Mouse (Mus musculus): ENCODE results near the gene Map4k3. TPM values are rescaled to one million over a fixed set of nuclear protein-coding genes. Genes with fewer than 3 reads are reported as not detected.

Gene Map4k3
- total and polyA plus RNA-seq, 2 experiments from 2014 or later: 17.3 to 60.9 TPM

DNA sequence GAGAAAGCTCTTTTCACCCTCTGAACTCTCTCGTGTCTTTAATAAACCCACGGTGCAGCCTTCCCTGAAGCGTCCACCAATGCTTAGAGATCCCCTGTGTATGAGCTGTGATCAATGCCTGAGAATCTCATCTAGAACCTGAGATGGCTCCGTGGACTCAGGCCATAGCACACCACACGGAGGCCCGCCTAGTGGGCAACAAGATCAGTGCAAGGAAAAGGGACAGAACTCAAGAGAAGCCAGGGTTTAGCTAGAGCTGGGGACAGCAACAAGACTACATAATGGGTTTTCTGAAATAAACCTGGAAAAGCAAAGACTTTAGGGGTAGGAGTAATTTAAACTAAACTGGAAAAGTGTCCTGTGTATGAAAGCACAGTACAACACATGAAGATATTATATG lies 5.2 kb downstream of the Map4k3 start:
- Histone ChIP-seq H3K9ac (replicated peaks; ENCODE audit: low read length, poor library complexity, severe bottlenecking) (no peak overlapping the region), H3K27me3 (ENCODE audit: insufficient read depth, low read length) (no peaks in the 10 kb centered on the region), H3K9me3 (ENCODE audit: low read length) (no peaks in the 10 kb centered on the region), H3K4me2 (ENCODE audit: low read depth, low read length, poor library complexity, severe bottlenecking) (no peak overlapping the region), H3K27ac (ENCODE audit: low read depth, low read length) (no peak overlapping the region), H3K4me1 (ENCODE audit: insufficient read depth, low read length) (peaks cover 6% of the 10 kb centered on the region), H3K36me3 (ENCODE audit: insufficient read depth, low read length) (no peaks in the 10 kb centered on the region), H3K4me3 (ENCODE audit: low read depth, low read length) (no peak overlapping the region)
- peak; percentile 46 for TF ChIP-seq CTCF (IDR thresholded peaks at IDR 0.05)
- DNase-seq (ENCODE audit: low spot score) (no peak), ATAC-seq (ENCODE audit: low FRiP score) (no peak)
- 69% methylated on average over 6 of the region's 6 CpGs for WGBS

DNA sequence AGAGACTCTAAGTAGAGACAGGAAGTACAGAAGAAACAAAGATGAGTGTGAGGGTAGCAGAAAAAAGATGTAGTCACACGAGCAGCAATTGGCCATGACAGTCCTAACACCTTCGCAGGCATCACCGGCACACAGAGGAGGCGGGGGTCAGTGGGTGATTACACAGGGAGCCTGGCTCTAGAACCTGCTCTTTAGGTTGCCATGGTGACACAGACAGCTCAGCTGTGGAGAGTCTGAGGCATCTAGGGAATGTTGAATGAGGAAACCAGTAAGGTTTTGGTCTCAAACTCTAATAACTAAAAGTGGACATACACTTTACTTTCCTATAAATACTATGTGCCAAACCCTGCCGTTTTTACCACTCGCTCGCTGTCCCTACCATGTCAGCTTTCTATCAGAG lies 6.6 kb downstream of the Map4k3 start:
- H3K4me1 ChIP-seq (ENCODE audit: insufficient read depth, low read length): peaks cover 6% of the 10 kb centered on the region
- no peak for TF ChIP-seq CTCF (IDR thresholded peaks at IDR 0.05)
- no peaks in the 10 kb centered on the region for H3K36me3 ChIP-seq (ENCODE audit: insufficient read depth, low read length)
- no peak overlapping the region for H3K4me3 ChIP-seq (ENCODE audit: low read depth, low read length)
- WGBS: 51% methylated on average over 7 of the region's 7 CpGs
- no peak overlapping the region for H3K4me2 ChIP-seq (ENCODE audit: low read depth, low read length, poor library complexity, severe bottlenecking)
- H3K9ac ChIP-seq (replicated peaks; ENCODE audit: low read length, poor library complexity, severe bottlenecking): no peak overlapping the region
- no peak; the same call in 1 of the 2 replicates for ATAC-seq (ENCODE audit: low FRiP score)
- DNase-seq (ENCODE audit: low spot score): no peak
- H3K9me3 ChIP-seq (ENCODE audit: low read length): no peaks in the 10 kb centered on the region
- H3K27ac ChIP-seq (ENCODE audit: low read depth, low read length): no peak overlapping the region; the same call in 1 of the 2 replicates
- no peaks in the 10 kb centered on the region for H3K27me3 ChIP-seq (ENCODE audit: insufficient read depth, low read length)

DNA sequence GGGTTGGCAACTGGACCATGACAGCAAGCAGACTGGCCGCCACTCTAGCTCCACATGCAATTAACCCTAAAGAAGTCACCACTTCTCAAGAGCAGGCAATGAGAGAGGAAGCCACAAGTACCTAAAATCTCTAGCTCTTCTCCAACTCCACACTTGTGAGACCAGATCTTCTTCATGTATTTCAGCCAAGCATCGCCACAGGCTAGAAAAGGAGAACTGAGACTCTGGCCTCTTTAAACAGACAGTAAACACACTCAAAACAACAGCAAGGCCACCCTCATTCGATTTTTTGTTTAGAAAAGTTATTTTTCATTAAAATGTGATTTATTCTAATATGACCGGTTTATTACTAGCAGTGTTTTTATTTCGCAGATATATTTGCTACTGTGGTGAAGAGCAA lies 9.0 kb downstream of the Map4k3 start:
- H3K27ac ChIP-seq (ENCODE audit: low read depth, low read length): no peak overlapping the region
- H3K9me3 ChIP-seq (ENCODE audit: low read length): no peaks in the 10 kb centered on the region
- no peaks in the 10 kb centered on the region for H3K27me3 ChIP-seq (ENCODE audit: insufficient read depth, low read length)
- 92% methylated on average over 5 of the region's 5 CpGs for WGBS
- ATAC-seq (ENCODE audit: low FRiP score) (no peak), DNase-seq (ENCODE audit: low spot score) (no peak)
- no peak overlapping the region for H3K4me2 ChIP-seq (ENCODE audit: low read depth, low read length, poor library complexity, severe bottlenecking)
- H3K9ac ChIP-seq (replicated peaks; ENCODE audit: low read length, poor library complexity, severe bottlenecking): no peak overlapping the region
- no peak overlapping the region for H3K4me3 ChIP-seq (ENCODE audit: low read depth, low read length)
- TF ChIP-seq CTCF (IDR thresholded peaks at IDR 0.05): no peak
- H3K4me1 ChIP-seq (ENCODE audit: insufficient read depth, low read length): no peaks in the 10 kb centered on the region
- no peaks in the 10 kb centered on the region for H3K36me3 ChIP-seq (ENCODE audit: insufficient read depth, low read length)

DNA sequence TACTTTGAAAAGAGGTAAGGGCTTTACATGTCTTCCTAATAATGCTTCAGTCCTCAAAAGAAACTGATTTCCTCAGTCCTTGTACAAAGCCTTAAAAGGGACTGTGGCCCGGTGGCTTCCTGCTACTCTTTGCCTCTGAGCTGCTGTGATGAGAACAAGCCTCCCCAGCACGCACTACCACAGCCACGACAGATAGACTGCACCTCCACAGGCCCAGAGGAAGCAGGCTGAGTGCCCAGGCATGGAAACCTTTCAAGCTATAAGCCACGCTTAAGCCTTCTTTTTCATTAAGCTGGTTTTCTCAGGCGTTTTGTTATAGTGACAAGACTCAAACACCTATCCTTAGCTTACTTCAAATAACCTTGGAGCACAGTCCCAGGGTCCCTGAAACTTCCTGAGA lies 10.0 kb downstream of the Map4k3 start:
- no peaks in the 10 kb centered on the region for H3K36me3 ChIP-seq (ENCODE audit: insufficient read depth, low read length)
- H3K27me3 ChIP-seq (ENCODE audit: insufficient read depth, low read length): no peaks in the 10 kb centered on the region
- WGBS: 79% methylated on average over 5 of the region's 5 CpGs
- no peak overlapping the region for H3K4me2 ChIP-seq (ENCODE audit: low read depth, low read length, poor library complexity, severe bottlenecking)
- TF ChIP-seq CTCF (IDR thresholded peaks at IDR 0.05): no peak
- H3K9me3 ChIP-seq (ENCODE audit: low read length): no peaks in the 10 kb centered on the region
- no peak overlapping the region for H3K9ac ChIP-seq (replicated peaks; ENCODE audit: low read length, poor library complexity, severe bottlenecking)
- no peak for DNase-seq (ENCODE audit: low spot score)
- H3K4me3 ChIP-seq (ENCODE audit: low read depth, low read length): no peak overlapping the region
- ATAC-seq (ENCODE audit: low FRiP score): no peak
- no peaks in the 10 kb centered on the region for H3K4me1 ChIP-seq (ENCODE audit: insufficient read depth, low read length)
- H3K27ac ChIP-seq (ENCODE audit: low read depth, low read length): no peak overlapping the region; the same call in 1 of the 2 replicates

DNA sequence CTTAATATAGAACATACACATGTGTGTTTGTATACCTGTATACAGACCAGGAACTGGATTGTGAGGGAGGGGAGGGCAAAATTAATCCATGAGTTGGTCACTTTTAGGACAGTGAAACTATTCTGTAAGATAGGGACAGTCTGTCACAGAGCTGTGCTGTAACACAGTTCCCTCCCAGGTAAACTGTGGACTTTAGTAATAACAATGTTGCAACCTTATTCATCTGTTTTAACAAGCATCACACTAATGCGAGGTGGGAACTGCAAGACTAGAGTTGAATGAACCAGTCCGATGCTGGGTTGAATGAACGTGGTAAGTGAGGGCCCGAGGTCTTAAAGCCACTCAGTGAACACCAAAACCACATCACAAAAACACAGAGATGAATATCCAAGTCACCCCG lies 14.7 kb downstream of the Map4k3 start:
- Histone ChIP-seq H3K4me1 (ENCODE audit: insufficient read depth, low read length) (peaks cover 14% of the 10 kb centered on the region; the same call in 1 of the 2 replicates), H3K9ac (replicated peaks; ENCODE audit: low read length, poor library complexity, severe bottlenecking) (no peak overlapping the region; the same call in 1 of the 2 replicates), H3K27me3 (ENCODE audit: insufficient read depth, low read length) (no peaks in the 10 kb centered on the region), H3K27ac (ENCODE audit: low read depth, low read length) (no peak overlapping the region), H3K4me2 (ENCODE audit: low read depth, low read length, poor library complexity, severe bottlenecking) (no peak overlapping the region), H3K36me3 (ENCODE audit: insufficient read depth, low read length) (no peaks in the 10 kb centered on the region), H3K4me3 (ENCODE audit: low read depth, low read length) (no peak overlapping the region), H3K9me3 (ENCODE audit: low read length) (no peaks in the 10 kb centered on the region)
- WGBS: 96% methylated on average over 5 of the region's 5 CpGs
- ATAC-seq (ENCODE audit: low FRiP score) (no peak), DNase-seq (ENCODE audit: low spot score) (no peak)
- TF ChIP-seq CTCF (IDR thresholded peaks at IDR 0.05): no peak

DNA sequence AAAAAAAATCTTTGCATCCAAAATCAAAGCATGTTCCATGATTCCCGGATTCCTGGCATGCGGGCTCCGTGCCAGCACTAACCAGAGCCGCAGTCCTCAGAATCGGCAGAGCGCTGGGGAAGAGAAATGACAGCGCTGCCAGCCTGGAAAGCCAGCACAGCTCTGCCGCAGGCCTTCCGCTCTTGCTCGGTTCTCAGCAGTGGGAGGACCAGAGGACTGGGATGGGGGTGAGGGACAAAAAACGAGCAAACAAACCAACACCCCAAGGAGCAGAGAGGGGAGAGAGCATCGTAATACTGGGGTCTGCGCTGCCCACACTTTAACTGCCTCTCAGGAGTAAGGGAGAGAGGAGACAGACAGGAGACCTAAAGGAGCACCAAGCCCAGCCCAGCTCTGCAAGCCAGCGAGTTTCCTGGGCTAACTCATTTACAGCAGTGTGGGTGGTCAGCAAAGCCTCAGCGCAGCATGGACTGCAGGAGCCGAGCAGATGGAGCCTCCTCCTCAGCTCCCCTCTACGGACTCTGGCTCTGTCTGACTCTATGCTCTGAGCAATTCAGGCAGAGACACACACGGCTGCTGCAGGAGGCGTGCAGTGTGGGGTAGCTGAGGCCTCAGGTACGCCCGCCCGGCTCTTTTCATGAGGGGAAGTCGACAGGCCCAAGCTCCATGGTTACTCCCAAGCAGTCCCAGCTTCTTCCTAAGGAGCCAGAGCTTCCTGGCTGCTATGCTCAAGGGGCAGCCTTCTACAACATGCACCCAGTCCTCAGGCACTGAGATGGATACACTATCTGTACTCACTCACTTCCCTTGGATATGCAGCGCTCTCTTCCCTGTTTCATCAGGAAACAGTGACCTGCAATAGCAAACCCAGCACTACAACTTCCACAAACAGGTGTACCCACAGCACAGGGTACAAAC lies 18.1 kb downstream of the Map4k3 start:
- peak overlapping the region; percentile 16; the same call in 1 of the 2 replicates for H3K4me3 ChIP-seq (ENCODE audit: low read depth, low read length)
- WGBS: 15% methylated on average over 24 of the region's 24 CpGs
- H3K4me1 ChIP-seq (ENCODE audit: insufficient read depth, low read length): peaks cover 19% of the 10 kb centered on the region

More for the DNA sequence above, 18.1 kb downstream of the Map4k3 start:
- DNase-seq (ENCODE audit: low spot score): peak; percentile 75
- Histone ChIP-seq H3K27ac (ENCODE audit: low read depth, low read length) (peak overlapping the region; percentile 47), H3K9me3 (ENCODE audit: low read length) (no peaks in the 10 kb centered on the region), H3K27me3 (ENCODE audit: insufficient read depth, low read length) (no peaks in the 10 kb centered on the region), H3K4me2 (ENCODE audit: low read depth, low read length, poor library complexity, severe bottlenecking) (peak overlapping the region; percentile 43), H3K9ac (replicated peaks; ENCODE audit: low read length, poor library complexity, severe bottlenecking) (peak overlapping the region; percentile 54), H3K36me3 (ENCODE audit: insufficient read depth, low read length) (no peaks in the 10 kb centered on the region)
- peak; percentile 72 for ATAC-seq (ENCODE audit: low FRiP score)
- TF ChIP-seq CTCF (IDR thresholded peaks at IDR 0.05): no peak

Measured in midbrain, postnatal 0 days (tissue).